Mouse (Mus musculus) testis, adult 2 months (tissue): ENCODE measurements around the gene Lmtk2.

Experiments used
- CTCF ChIP-seq: fragments of 200-500 bp; IDR thresholded peaks from 2 replicates; pipeline ENCODE4 v1.5.1; 2012; ENCODE audit warnings: low read depth, mild to moderate bottlenecking, inconsistent platforms, low read length, moderate library complexity; ENCODE audit not compliant: control insufficient read depth, insufficient read depth, insufficient replicate concordance
- POLR2A ChIP-seq: fragments of 200-500 bp; IDR thresholded peaks from 2 replicates; pipeline ENCODE4 v1.6.1; 2012; ENCODE audit warnings: low read depth, mild to moderate bottlenecking, inconsistent platforms, low read length, moderate library complexity; ENCODE audit not compliant: control insufficient read depth

GRCm38 (mm10) chr5:144121489-144121888, 21.3 kb downstream of the Lmtk2 start:
- TF ChIP-seq CTCF (no peak), POLR2A (no peak)
